Mouse (Mus musculus): ENCODE results near the gene Flrt1. TPM values are rescaled to one million over a fixed set of nuclear protein-coding genes. Genes with fewer than 3 reads are reported as not detected.

The Flrt1 gene
- 3.4 and 3.6 TPM in 2 replicates for polyA plus RNA-seq (2015; fragmentation: Nextera tagmentation; extraction: Ambion mirVana)

GRCm38 (mm10) chr19:7105544-7105943 is at the start of gene Flrt1:
Flrt1 (minus strand) TSS chr19:7105729.
- WGBS = 73% methylated on average over 9 of the region's 9 CpGs
- Histone ChIP-seq H3K4me2 (ENCODE audit: low read depth, low read length) (no peak within 1 kb of the TSS), H3K9me3 (replicated peaks; ENCODE audit: control insufficient read depth, low read length) (no peaks in the 10 kb centered on the region), H3K27me3 (ENCODE audit: control insufficient read depth, insufficient read depth, low read length) (no peaks in the 10 kb centered on the region), H3K36me3 (ENCODE audit: control insufficient read depth, insufficient read depth, low read length) (no peaks in the 10 kb centered on the region), H3K4me3 (replicated peaks; ENCODE audit: low read length) (no peak within 1 kb of the TSS), H3K4me1 (ENCODE audit: control insufficient read depth, insufficient read depth, low read length) (peaks cover 24% of the 10 kb centered on the region), H3K27ac (ENCODE audit: low read length) (no peak within 1 kb of the TSS), H3K9ac (ENCODE audit: low read length) (peak within 1 kb of the TSS; percentile 66; the same call in 1 of the 2 replicates)
- no peak for ATAC-seq (ENCODE audit: insufficient read depth, low FRiP score)

GRCm38 (mm10) chr19:7155196-7155595 is 49.7 kb upstream of the Flrt1 start:
- Histone ChIP-seq H3K27ac (ENCODE audit: low read length) (no peak overlapping the region), H3K27me3 (ENCODE audit: control insufficient read depth, insufficient read depth, low read length) (no peaks in the 10 kb centered on the region; the same call in 1 of the 2 replicates), H3K9me3 (replicated peaks; ENCODE audit: control insufficient read depth, low read length) (no peaks in the 10 kb centered on the region), H3K4me2 (ENCODE audit: low read depth, low read length) (no peak overlapping the region), H3K4me1 (ENCODE audit: control insufficient read depth, insufficient read depth, low read length) (peaks cover 16% of the 10 kb centered on the region), H3K36me3 (ENCODE audit: control insufficient read depth, insufficient read depth, low read length) (no peaks in the 10 kb centered on the region), H3K4me3 (replicated peaks; ENCODE audit: low read length) (no peak overlapping the region), H3K9ac (ENCODE audit: low read length) (no peak overlapping the region)
- ATAC-seq (ENCODE audit: insufficient read depth, low FRiP score) = peak; percentile 27; the same call in 1 of the 2 replicates
- WGBS = 75% methylated on average over 6 of the region's 6 CpGs

GRCm38 (mm10) chr19:7153232-7153631 is 47.7 kb upstream of the Flrt1 start:
- Histone ChIP-seq H3K27me3 (ENCODE audit: control insufficient read depth, insufficient read depth, low read length) (no peaks in the 10 kb centered on the region; the same call in 1 of the 2 replicates), H3K4me1 (ENCODE audit: control insufficient read depth, insufficient read depth, low read length) (peaks cover 19% of the 10 kb centered on the region), H3K36me3 (ENCODE audit: control insufficient read depth, insufficient read depth, low read length) (no peaks in the 10 kb centered on the region), H3K4me3 (replicated peaks; ENCODE audit: low read length) (no peak overlapping the region), H3K9me3 (replicated peaks; ENCODE audit: control insufficient read depth, low read length) (no peaks in the 10 kb centered on the region), H3K4me2 (ENCODE audit: low read depth, low read length) (no peak overlapping the region), H3K9ac (ENCODE audit: low read length) (0 out of 2 replicates have a peak overlapping the region, but pooled peaks have one; percentile 1), H3K27ac (ENCODE audit: low read length) (no peak overlapping the region)
- 28% methylated on average over 7 of the region's 7 CpGs for WGBS
- no peak for ATAC-seq (ENCODE audit: insufficient read depth, low FRiP score)

GRCm38 (mm10) chr19:7151927-7152653 is 46.6 kb upstream of the Flrt1 start:
- H3K27me3 ChIP-seq (ENCODE audit: control insufficient read depth, insufficient read depth, low read length) = no peaks in the 10 kb centered on the region; the same call in 1 of the 2 replicates
- H3K4me2 ChIP-seq (ENCODE audit: low read depth, low read length) = no peak overlapping the region
- 90% methylated on average over 6 of the region's 6 CpGs for WGBS
- H3K27ac ChIP-seq (ENCODE audit: low read length) = no peak overlapping the region
- no peak overlapping the region for H3K4me3 ChIP-seq (replicated peaks; ENCODE audit: low read length)
- H3K36me3 ChIP-seq (ENCODE audit: control insufficient read depth, insufficient read depth, low read length) = no peaks in the 10 kb centered on the region
- H3K9me3 ChIP-seq (replicated peaks; ENCODE audit: control insufficient read depth, low read length) = no peaks in the 10 kb centered on the region
- no peak for ATAC-seq (ENCODE audit: insufficient read depth, low FRiP score)
- peaks cover 18% of the 10 kb centered on the region for H3K4me1 ChIP-seq (ENCODE audit: control insufficient read depth, insufficient read depth, low read length)
- no peak overlapping the region for H3K9ac ChIP-seq (ENCODE audit: low read length)

- no peaks in the 10 kb centered on the region; the same call in 1 of the 2 replicates for H3K27me3 ChIP-seq (ENCODE audit: control insufficient read depth, insufficient read depth, low read length)
- no peak overlapping the region for H3K4me2 ChIP-seq (ENCODE audit: low read depth, low read length)
- no peak overlapping the region for H3K9ac ChIP-seq (ENCODE audit: low read length)
- no peaks in the 10 kb centered on the region for H3K9me3 ChIP-seq (replicated peaks; ENCODE audit: control insufficient read depth, low read length)
- no peaks in the 10 kb centered on the region for H3K36me3 ChIP-seq (ENCODE audit: control insufficient read depth, insufficient read depth, low read length)
- H3K27ac ChIP-seq (ENCODE audit: low read length) = no peak overlapping the region
- WGBS = 87% methylated on average over 7 of the region's 7 CpGs
- no peak for ATAC-seq (ENCODE audit: insufficient read depth, low FRiP score)
- no peak overlapping the region for H3K4me3 ChIP-seq (replicated peaks; ENCODE audit: low read length)
- peaks cover 18% of the 10 kb centered on the region for H3K4me1 ChIP-seq (ENCODE audit: control insufficient read depth, insufficient read depth, low read length)
These were observed 45.9 kb upstream of the Flrt1 start for GRCm38 (mm10) chr19:7151300-7151926.

- Histone ChIP-seq H3K4me1 (ENCODE audit: control insufficient read depth, insufficient read depth, low read length) (peaks cover 18% of the 10 kb centered on the region), H3K36me3 (ENCODE audit: control insufficient read depth, insufficient read depth, low read length) (no peaks in the 10 kb centered on the region), H3K27ac (ENCODE audit: low read length) (no peak overlapping the region), H3K4me3 (replicated peaks; ENCODE audit: low read length) (no peak overlapping the region), H3K4me2 (ENCODE audit: low read depth, low read length) (no peak overlapping the region), H3K9me3 (replicated peaks; ENCODE audit: control insufficient read depth, low read length) (no peaks in the 10 kb centered on the region), H3K9ac (ENCODE audit: low read length) (peak overlapping the region; percentile 38; the same call in 1 of the 2 replicates), H3K27me3 (ENCODE audit: control insufficient read depth, insufficient read depth, low read length) (no peaks in the 10 kb centered on the region)
- no peak for ATAC-seq (ENCODE audit: insufficient read depth, low FRiP score)
- WGBS = 73% methylated on average over 7 of the region's 7 CpGs
These were observed 43.7 kb upstream of the Flrt1 start for GRCm38 (mm10) chr19:7149158-7149685.

- Histone ChIP-seq H3K4me3 (replicated peaks; ENCODE audit: low read length) (no peak overlapping the region), H3K4me1 (ENCODE audit: control insufficient read depth, insufficient read depth, low read length) (peaks cover 22% of the 10 kb centered on the region), H3K4me2 (ENCODE audit: low read depth, low read length) (no peak overlapping the region), H3K27me3 (ENCODE audit: control insufficient read depth, insufficient read depth, low read length) (no peaks in the 10 kb centered on the region), H3K36me3 (ENCODE audit: control insufficient read depth, insufficient read depth, low read length) (no peaks in the 10 kb centered on the region), H3K27ac (ENCODE audit: low read length) (no peak overlapping the region), H3K9ac (ENCODE audit: low read length) (no peak overlapping the region), H3K9me3 (replicated peaks; ENCODE audit: control insufficient read depth, low read length) (no peaks in the 10 kb centered on the region)
- no peak for ATAC-seq (ENCODE audit: insufficient read depth, low FRiP score)
- WGBS = 59% methylated on average over 8 of the region's 8 CpGs
These were observed 43.1 kb upstream of the Flrt1 start for GRCm38 (mm10) chr19:7148541-7149085.

GRCm38 (mm10) chr19:7148096-7148495 is 42.6 kb upstream of the Flrt1 start:
- 0 out of 2 replicates have a peak, but pooled peaks have one; percentile 30 for ATAC-seq (ENCODE audit: insufficient read depth, low FRiP score)
- H3K4me2 ChIP-seq (ENCODE audit: low read depth, low read length) = no peak overlapping the region
- H3K4me3 ChIP-seq (replicated peaks; ENCODE audit: low read length) = no peak overlapping the region
- peaks cover 22% of the 10 kb centered on the region for H3K4me1 ChIP-seq (ENCODE audit: control insufficient read depth, insufficient read depth, low read length)
- no peak overlapping the region for H3K27ac ChIP-seq (ENCODE audit: low read length)
- no peaks in the 10 kb centered on the region for H3K27me3 ChIP-seq (ENCODE audit: control insufficient read depth, insufficient read depth, low read length)
- no peaks in the 10 kb centered on the region for H3K36me3 ChIP-seq (ENCODE audit: control insufficient read depth, insufficient read depth, low read length)
- H3K9me3 ChIP-seq (replicated peaks; ENCODE audit: control insufficient read depth, low read length) = no peaks in the 10 kb centered on the region
- WGBS = 39% methylated on average over 4 of the region's 4 CpGs
- H3K9ac ChIP-seq (ENCODE audit: low read length) = no peak overlapping the region; the same call in 1 of the 2 replicates

- H3K27ac ChIP-seq (ENCODE audit: low read length) = no peak overlapping the region
- H3K4me1 ChIP-seq (ENCODE audit: control insufficient read depth, insufficient read depth, low read length) = peaks cover 18% of the 10 kb centered on the region; the same call in 1 of the 2 replicates
- no peak overlapping the region for H3K9ac ChIP-seq (ENCODE audit: low read length)
- 80% methylated on average over 13 of the region's 13 CpGs for WGBS
- H3K9me3 ChIP-seq (replicated peaks; ENCODE audit: control insufficient read depth, low read length) = no peaks in the 10 kb centered on the region
- H3K27me3 ChIP-seq (ENCODE audit: control insufficient read depth, insufficient read depth, low read length) = no peaks in the 10 kb centered on the region
- no peak overlapping the region for H3K4me3 ChIP-seq (replicated peaks; ENCODE audit: low read length)
- H3K4me2 ChIP-seq (ENCODE audit: low read depth, low read length) = no peak overlapping the region
- no peak for ATAC-seq (ENCODE audit: insufficient read depth, low FRiP score)
- no peaks in the 10 kb centered on the region for H3K36me3 ChIP-seq (ENCODE audit: control insufficient read depth, insufficient read depth, low read length)
These were observed 40.8 kb upstream of the Flrt1 start for GRCm38 (mm10) chr19:7146376-7146775.

All from stomach, embryonic 16.5 days (tissue).